Mouse (Mus musculus) embryo, embryonic 11.5 days (tissue): ENCODE data around the gene Hspa2.
"Not testable (repeated sequence)": the region's sequence is repeated elsewhere in the genome, so short reads cannot be mapped to it uniquely, and the experiment has no call there.

ENCODE experiments used
- DNase-seq: peaks from one replicate; pipeline ENCODE4 v3.0.0-alpha.2; 2012; ENCODE audit warnings: low read depth, low spot score

Gene Hspa2

DNA sequence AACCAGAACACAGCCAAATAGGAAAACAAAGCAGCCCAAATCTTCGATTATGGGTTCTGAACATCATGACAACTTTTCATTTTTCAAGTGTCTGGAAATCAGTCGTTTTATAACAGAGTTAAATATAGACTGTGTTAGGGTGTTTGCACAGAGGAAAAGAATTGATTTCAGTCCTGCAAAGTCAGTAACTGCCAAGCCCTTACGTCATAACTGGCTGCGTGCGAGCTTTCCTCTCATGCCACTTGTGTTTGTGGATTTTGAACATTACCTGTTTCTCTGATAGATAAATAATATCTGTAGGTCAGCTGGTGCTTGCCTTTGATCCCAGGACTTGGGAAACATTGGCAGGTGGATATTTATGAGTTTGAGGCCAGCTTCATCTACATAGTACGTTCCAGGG lies 27.5 kb downstream of the Hspa2 start:
- DNase-seq = no peak

DNA sequence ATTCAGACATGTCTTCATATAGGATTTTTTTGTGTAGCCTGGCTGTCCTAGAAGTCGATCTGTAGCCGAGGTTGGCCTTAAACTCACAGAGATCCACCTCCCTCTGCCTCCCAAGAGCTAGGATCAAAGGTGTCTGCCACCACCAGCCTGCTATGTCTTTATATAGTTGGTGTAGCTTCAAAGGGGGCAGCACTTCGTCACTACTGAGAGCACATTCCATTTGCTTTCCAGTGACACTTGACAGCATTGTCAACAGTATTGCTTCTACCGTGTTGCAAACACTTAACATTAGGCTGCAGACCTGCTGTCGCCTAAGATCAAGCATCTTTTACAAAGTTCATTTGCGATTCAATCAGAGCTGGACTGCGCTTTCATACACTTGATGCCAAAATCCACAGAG lies 30.1 kb downstream of the Hspa2 start:
- no peak for DNase-seq

DNA sequence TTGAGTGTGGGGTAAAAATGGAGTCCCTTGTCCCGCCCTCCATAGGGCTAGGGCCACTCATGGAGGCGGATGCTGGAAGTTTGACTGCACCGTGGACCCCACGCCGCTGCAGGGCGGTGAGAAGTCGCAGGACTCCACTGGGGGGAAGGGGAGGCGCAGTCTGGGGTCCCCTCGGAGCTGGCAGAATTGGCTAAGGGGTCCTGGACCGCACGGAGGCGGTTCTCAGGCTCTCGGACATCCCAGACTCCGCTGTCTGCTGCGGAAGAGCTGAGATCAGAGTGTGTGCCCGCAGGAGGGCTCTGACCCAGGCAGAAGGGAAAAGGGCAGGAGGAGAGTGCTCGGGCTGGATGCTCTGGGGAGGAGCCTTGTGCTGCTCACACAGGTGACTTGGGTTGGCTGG lies 31.1 kb downstream of the Hspa2 start:
- no peak for DNase-seq

DNA sequence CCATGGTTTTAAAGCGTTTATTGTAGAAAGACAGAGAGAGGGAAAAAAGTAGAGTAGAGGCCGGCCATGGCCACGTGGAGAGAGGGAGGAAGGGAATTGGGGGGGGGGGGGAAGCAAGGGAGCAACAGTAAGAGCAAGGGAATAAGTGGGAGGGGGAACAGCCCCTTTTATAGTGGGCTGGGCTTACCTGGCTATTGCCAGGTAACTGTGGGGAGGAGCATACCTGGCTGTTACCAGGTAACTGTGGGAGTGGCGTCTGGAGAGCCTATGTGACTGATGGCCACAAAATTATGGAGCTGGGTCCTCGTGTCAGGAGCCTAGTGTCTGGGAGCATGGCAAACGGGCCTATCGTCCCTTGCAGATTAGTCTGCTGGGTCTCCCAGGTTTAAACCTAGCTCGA lies 31.6 kb downstream of the Hspa2 start:
- DNase-seq = no peak

DNA sequence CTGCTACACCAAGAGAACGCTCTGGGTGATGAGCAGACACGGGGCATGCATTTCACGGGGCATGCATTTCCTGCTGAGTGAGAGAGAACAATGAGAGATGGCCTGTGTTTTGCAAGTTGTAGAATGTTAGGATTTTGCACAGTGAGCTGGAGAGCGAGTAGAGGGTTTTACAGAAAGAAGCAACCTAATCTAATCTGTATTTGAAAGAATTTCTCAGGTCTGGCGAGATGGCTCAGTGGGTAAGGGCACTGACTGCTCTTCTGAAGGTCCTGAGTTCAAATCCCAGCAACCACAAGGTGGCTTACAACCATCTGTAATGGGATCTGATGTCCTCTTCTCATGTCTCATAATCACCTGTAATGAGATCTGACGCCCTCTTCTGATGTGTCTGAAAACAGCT lies 39.5 kb downstream of the Hspa2 start:
- DNase-seq = not testable (repeated sequence)

DNA sequence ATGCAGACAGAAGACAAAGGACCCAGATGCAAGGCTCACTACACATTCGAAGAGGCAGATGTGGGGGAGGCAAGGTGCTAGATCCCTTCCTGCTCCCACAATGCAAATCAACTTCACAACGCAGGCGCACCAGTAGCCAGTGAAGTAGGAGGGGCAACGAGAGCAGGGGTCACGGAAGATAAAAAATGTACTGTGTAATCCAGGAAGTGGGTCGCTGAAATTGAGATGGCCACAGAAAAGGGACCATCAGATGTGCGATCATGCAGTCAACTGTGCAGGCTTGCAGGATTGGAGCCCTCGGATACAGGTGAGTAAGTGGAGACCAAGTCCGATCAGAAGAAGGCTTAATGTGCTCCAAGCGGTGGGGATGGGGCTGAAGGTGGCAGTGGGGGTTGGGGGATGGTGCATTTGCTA lies 40.4 kb downstream of the Hspa2 start:
- no peak for DNase-seq

DNA sequence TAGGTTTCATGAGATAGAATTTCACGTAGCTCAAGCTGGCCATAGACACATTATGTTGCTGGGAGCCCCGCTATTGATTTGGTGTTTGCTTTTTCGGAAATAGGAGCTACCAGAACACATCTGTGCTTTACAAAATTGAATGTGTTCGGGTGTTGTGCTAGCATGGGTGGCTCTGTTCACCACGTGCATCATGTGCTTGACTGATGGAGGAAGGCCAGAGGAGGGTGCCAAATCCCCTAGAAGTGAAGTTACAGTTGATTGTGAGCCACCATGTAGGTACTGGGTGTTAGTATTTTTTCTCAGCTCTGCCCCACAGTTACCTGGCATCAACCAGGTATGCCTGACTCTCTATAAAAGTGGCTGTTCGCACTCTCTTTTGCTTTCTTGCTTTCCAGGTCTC lies 40.9 kb downstream of the Hspa2 start:
- DNase-seq = no peak

DNA sequence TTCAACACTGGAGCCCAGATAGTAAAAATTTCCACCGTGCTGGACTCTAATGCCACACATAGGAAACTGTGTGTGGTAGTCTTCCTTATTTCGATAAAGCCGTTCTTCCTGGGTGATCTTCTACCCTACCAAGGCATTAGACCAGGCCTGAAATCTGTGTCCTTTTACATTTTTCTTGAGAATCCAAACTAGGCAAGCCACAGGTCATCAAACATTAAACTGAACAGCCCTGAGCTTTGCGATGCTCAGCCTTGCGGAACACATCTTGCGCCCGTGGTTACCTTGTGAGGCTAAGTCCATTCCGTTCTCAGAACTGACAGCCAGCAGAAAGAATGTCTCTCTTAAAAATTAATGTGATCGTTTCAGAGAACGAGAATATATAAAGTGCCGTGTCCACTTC lies 42.2 kb downstream of the Hspa2 start:
- DNase-seq = no peak

DNA sequence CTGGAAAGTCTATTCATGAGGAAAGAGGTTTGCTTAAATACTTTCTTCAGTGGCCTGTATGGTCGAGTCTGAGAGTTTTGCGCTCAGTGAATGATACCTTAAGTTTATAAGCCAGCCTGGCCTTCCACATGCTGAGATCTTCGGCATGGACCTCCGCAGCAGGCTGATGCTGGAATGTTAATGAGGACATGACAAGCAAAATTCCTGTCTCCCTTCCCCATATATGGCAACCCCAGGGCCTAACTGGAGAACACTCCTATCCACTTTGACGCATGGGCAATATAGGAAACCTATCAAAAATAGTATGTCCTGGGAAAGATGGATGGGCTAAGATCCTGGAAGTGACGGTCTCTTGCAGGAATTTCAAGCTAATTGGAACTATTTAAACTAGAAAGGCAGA lies 44.2 kb downstream of the Hspa2 start:
- no peak for DNase-seq

DNA sequence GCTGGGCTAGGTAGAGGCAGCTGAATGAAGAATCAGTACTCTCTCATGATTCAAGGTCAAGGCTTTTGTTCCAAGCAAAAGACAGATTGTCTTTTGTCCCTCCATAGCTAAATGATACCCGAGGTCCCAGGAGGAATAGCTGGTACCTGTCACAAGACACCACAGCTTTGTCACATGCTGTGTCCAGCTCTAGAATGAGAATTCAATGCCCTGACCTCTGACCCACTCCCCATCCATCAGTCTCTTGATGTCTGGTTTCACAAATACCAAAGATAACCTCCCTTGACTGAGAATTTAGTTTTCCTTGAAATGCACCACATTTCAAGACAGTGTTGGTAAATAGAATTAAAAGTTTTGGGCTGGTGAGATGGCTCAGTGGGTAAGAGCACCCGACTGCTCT lies 48.2 kb downstream of the Hspa2 start:
- no peak for DNase-seq
